Mouse (Mus musculus) liver, embryonic 15.5 days (tissue): ENCODE results near the gene Fgfr2. TPM values are rescaled to one million over a fixed set of nuclear protein-coding genes. Genes with fewer than 3 reads are reported as not detected.
A peak's percentile ranks its signal among the peaks of the same experiment; 100 is the strongest.

Source experiments
- ATAC-seq: fragments of 200-750 bp; cut with Nextera tagmentation; 2 replicates; pipeline ENCODE4 v1.8.0; 2017; ENCODE audit warnings: moderate number of reproducible peaks, mild to moderate bottlenecking, moderate library complexity; ENCODE audit not compliant: insufficient read depth
- H3K27ac ChIP-seq: fragments of 300-500 bp; sonication (generic); replicated peaks from 2 replicates; pipeline ENCODE4 v1.5.1; 2015; ENCODE audit warnings: mild to moderate bottlenecking, inconsistent platforms
- H3K27me3 ChIP-seq: fragments of 300-500 bp; sonication (generic); 2 replicates; pipeline ENCODE4 v1.6.1; 2015; ENCODE audit warnings: mild to moderate bottlenecking, inconsistent platforms
- H3K36me3 ChIP-seq: fragments of 300-500 bp; sonication (generic); replicated peaks from 2 replicates; pipeline ENCODE4 v1.6.1; 2015; ENCODE audit warnings: moderate library complexity, mild to moderate bottlenecking, inconsistent platforms
- H3K4me1 ChIP-seq: fragments of 300-500 bp; sonication (generic); replicated peaks from 2 replicates; pipeline ENCODE4 v1.6.1; 2015; ENCODE audit warnings: inconsistent platforms
- H3K4me2 ChIP-seq: fragments of 300-500 bp; sonication (generic); 2 replicates; pipeline ENCODE4 v1.6.1; 2015; ENCODE audit warnings: moderate library complexity, mild to moderate bottlenecking, inconsistent platforms
- H3K4me3 ChIP-seq: fragments of 300-500 bp; sonication (generic); replicated peaks from 2 replicates; pipeline ENCODE4 v1.5.1; 2015; ENCODE audit warnings: mild to moderate bottlenecking, inconsistent platforms
- H3K9ac ChIP-seq: fragments of 300-500 bp; sonication (generic); 2 replicates; pipeline ENCODE4 v1.6.1; 2015; ENCODE audit warnings: moderate library complexity, mild to moderate bottlenecking, inconsistent platforms
- H3K9me3 ChIP-seq: fragments of 300-500 bp; sonication (generic); replicated peaks from 2 replicates; pipeline ENCODE4 v1.6.1; 2016; ENCODE audit warnings: inconsistent platforms
- WGBS: fragments of 180-500 bp; shearing (Covaris S2); methylation state at CpG from one replicate; pipeline ENCODE4 v1.1.7; 2015; ENCODE audit warnings: mixed read lengths; ENCODE audit not compliant: insufficient replicate concordance; 5-methylcytosine and 5-hydroxymethylcytosine counted together
- polyA plus RNA-seq: library from polyadenylated mRNA; unstranded; fragments of >200 nt; fragmentation: Nextera tagmentation; extraction: Ambion mirVana; gene quantifications from 2 replicates; pipeline ENCODE4 v1.2.1, GENCODE M21; 2015

Gene Fgfr2
- polyA plus RNA-seq, 1 experiment from 2014 or later = 10.5 TPM

DNA sequence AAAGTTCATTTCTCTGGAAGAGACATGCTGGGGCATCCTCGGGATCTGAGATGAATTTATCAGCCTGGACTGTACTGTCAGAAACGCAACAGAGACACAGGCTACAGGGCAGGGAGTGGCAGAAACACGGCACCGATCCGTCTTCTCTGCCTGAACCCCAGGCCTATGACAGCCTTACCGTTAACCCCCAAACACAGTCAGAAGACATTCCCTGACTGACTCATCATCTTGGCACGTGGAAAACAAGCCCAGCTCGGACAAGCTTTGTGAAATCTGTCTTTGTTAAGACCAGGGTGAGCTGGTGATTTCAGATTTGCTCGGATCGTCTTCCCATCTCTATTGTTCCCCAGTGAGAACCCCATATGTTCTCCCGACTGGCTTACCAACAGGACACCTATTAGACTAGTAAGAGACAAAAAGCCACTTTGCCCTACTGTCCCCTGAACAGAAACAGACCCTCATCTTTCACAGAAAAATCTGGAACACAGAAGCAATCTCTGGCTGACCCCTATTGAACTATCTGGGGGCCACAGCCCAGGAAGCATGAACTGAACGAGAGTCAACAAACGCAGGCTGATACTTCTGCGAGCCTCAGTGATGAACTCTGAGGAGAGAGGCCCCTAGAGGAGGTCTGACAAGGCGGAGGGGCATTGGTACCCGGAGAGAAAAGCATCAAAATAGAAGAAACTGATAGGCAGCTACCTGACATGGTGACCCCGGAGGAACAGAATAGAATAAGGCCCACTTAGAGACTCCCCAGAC is 750.2 kb downstream of the Fgfr2 start:
- 59% methylated on average over 17 of the region's 17 CpGs for WGBS

DNA sequence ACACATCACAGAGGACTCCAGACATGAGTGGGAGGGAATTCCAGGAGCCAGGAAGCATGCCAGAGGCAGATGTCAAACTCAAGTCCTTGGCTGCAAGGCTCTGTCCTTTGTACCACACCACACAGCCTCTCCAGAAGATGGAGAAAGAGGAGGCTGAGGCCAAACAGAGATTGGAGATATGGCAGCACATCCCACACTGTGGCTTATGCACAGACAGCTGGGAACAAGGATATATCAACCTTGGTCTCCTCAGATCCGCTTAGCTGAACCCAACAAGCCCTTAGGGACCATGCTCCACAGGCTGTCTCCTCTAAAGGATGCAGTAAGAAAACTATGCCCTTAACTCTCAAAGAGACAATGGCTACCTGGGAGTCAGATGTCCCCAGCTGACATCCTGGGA is 751.3 kb downstream of the Fgfr2 start:
- WGBS = 53% methylated on average over 1 of the region's 1 CpGs
- Histone ChIP-seq H3K27me3 (no peaks in the 10 kb centered on the region), H3K9ac (no peak overlapping the region), H3K4me1 (no peaks in the 10 kb centered on the region; the same call in 1 of the 2 replicates), H3K9me3 (no peaks in the 10 kb centered on the region), H3K36me3 (no peaks in the 10 kb centered on the region), H3K4me3 (no peak overlapping the region), H3K4me2 (no peak overlapping the region), H3K27ac (no peak overlapping the region)
- no peak for ATAC-seq

More for the DNA sequence above, 750.2 kb downstream of the Fgfr2 start:
- Histone ChIP-seq H3K9me3 (no peaks in the 10 kb centered on the region), H3K36me3 (no peaks in the 10 kb centered on the region), H3K4me3 (no peak overlapping the region), H3K9ac (no peak overlapping the region), H3K27ac (no peak overlapping the region), H3K27me3 (no peaks in the 10 kb centered on the region), H3K4me1 (no peaks in the 10 kb centered on the region), H3K4me2 (no peak overlapping the region)
- ATAC-seq = no peak

DNA sequence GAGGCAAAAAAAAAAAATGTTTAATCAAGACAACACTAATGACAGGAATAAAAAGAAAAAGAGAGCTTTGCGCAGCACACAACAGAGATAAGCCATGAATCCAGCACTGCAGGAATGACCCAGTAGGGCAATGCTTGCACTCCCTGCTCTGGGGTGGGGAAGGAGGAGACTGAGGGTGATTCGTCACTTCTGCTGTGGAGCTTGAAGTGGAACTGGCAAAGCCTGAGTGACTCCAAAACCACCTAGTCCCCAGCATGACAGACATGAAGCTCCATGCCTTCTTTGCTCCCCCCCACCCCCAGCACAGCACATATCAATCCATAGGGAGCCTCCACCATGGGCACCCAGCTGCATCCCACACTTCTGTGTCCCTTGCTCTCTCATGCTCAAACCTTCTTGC is 753.4 kb downstream of the Fgfr2 start:
- 42% methylated on average over 2 of the region's 2 CpGs for WGBS
- ATAC-seq = no peak
- H3K36me3 ChIP-seq = no peaks in the 10 kb centered on the region
- H3K27me3 ChIP-seq = no peaks in the 10 kb centered on the region
- H3K4me1 ChIP-seq = peaks cover 13% of the 10 kb centered on the region
- H3K4me3 ChIP-seq = no peak overlapping the region
- no peaks in the 10 kb centered on the region for H3K9me3 ChIP-seq
- H3K27ac ChIP-seq = no peak overlapping the region
- no peak overlapping the region for H3K9ac ChIP-seq
- H3K4me2 ChIP-seq = no peak overlapping the region

DNA sequence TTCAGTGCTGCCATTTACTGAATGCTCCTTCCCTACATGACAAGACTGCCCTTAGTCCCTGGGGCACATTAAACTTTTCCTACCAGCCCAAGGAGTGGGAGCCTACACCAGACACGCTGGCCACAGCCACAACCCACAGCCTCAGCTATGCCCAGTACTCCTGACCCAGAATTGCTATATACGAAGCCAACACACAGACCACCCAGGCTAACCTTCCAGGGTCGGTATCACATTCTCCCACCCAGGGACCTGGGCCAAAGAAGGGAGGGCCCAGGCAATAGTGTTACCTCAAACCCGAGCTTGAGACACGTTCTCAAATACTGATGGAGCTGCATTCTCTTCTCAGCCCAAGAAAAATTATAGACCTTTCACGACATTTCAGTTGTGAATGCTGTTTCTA is 754.3 kb downstream of the Fgfr2 start:
- Histone ChIP-seq H3K36me3 (no peaks in the 10 kb centered on the region), H3K4me1 (peaks cover 14% of the 10 kb centered on the region), H3K4me2 (no peak overlapping the region), H3K27ac (no peak overlapping the region), H3K9me3 (no peaks in the 10 kb centered on the region), H3K9ac (no peak overlapping the region), H3K27me3 (no peaks in the 10 kb centered on the region), H3K4me3 (no peak overlapping the region)
- ATAC-seq = no peak
- 59% methylated on average over 6 of the region's 6 CpGs for WGBS

DNA sequence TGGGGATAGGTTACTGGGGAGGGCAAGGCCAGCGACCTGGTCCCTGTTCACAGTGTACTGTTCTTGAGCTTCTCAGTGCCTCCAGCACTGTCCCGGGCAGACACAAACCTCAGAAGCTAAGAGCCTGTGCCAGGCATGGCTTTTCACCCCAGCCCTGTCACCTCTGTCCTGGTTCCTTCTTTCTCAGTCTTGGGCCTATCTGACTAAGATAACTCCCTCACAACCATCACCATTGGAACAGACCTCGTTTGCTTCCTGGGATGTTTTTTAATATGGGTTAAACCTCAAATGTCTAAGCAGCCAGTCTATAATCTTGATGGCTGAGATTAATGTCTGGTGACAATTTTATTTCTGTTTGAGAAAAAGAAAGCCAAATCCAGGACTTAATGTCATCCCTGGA is 755.8 kb downstream of the Fgfr2 start:
- 38% methylated on average over 3 of the region's 3 CpGs for WGBS

DNA sequence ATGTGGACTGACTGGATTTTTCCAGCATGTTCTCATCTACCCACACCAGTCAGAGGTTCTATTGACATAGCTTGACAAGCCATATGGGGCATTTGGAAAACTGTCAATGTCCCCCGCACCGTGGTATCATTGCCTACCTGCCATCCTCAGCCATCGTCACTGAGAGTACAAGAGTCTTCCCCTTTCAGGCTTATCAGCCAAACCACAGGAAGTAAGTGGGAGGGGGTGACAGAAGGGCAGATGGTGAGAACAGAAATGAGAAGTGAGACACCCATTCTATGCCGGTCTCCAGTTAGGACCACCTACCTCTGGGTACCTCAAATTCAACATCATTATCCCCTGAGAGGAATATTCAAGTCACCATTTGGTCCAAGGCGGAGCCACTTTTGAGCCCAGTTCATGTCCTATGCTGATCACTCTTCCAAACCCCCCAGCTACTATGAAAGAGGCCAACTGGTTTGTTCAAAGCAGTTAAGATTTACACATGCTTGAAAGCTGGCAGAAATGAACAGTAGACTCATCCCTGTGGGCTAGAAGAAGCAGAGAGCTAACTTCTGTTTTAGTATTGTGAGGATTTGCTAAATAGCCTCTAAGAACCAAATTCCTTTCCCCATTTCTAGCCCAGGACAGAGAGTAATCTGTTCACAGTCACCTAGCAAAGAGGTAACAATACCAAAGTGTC is 757.3 kb downstream of the Fgfr2 start:
- no peak for ATAC-seq
- Histone ChIP-seq H3K4me3 (no peak overlapping the region), H3K4me2 (no peak overlapping the region; the same call in 1 of the 2 replicates), H3K36me3 (no peaks in the 10 kb centered on the region), H3K27me3 (peaks cover 3% of the 10 kb centered on the region; the same call in 1 of the 2 replicates), H3K4me1 (peaks cover 14% of the 10 kb centered on the region), H3K27ac (peak overlapping the region; percentile 33; the same call in 1 of the 2 replicates), H3K9ac (no peak overlapping the region), H3K9me3 (no peaks in the 10 kb centered on the region)
- 11% methylated on average over 5 of the region's 5 CpGs for WGBS

More for the DNA sequence above, 755.8 kb downstream of the Fgfr2 start:
- Histone ChIP-seq H3K36me3 (no peaks in the 10 kb centered on the region), H3K4me1 (peaks cover 14% of the 10 kb centered on the region), H3K9me3 (no peaks in the 10 kb centered on the region), H3K9ac (no peak overlapping the region), H3K4me2 (no peak overlapping the region), H3K27ac (no peak overlapping the region), H3K27me3 (peaks cover 3% of the 10 kb centered on the region; the same call in 1 of the 2 replicates), H3K4me3 (no peak overlapping the region)
- ATAC-seq = no peak

DNA sequence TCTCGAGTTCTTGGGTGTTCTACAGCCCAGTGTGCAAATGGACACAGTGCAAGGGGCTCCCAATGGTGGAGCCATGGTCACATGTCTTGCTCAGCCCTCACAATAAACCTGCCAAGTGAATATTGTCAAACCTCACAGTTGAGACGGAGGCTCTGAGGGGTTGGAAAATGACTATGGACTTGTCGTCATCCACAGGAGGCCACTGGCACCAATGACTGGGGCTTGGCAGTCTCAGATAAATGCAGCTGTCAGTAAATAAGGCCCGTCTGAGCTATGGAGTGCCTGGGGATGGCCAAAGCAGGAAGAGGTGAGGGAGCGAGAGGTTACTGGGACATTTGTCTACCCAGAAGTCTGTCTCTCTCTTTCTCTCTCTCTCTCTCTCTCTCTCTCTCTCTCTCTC is 758.0 kb downstream of the Fgfr2 start:
- Histone ChIP-seq H3K27ac (no peak overlapping the region), H3K27me3 (peaks cover 3% of the 10 kb centered on the region; the same call in 1 of the 2 replicates), H3K4me1 (peaks cover 14% of the 10 kb centered on the region), H3K4me3 (no peak overlapping the region), H3K36me3 (no peaks in the 10 kb centered on the region), H3K9ac (no peak overlapping the region), H3K4me2 (no peak overlapping the region), H3K9me3 (no peaks in the 10 kb centered on the region)
- no peak for ATAC-seq
- WGBS = 25% methylated on average over 5 of the region's 5 CpGs

DNA sequence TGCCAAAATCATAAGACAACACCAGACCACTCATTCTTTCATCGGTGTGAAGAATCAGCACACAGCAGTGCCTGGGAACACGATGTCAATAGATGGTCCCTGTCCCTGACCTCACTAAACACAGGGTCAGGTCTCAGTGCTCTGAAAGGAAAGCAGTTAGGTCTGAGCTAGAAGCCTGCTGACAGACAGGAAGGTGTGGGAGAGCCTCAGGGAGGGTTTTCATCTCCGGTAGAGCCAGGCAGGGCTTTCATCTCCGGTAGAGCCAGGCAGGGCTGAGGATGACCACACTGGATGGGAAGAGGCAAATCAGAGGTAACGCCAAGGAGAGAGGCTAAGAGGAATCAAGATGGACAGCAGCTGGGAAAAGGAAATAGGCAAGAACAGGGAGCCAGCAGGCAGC is 758.6 kb downstream of the Fgfr2 start:
- H3K27me3 ChIP-seq = peaks cover 3% of the 10 kb centered on the region; the same call in 1 of the 2 replicates
- H3K27ac ChIP-seq = no peak overlapping the region
- peaks cover 15% of the 10 kb centered on the region for H3K4me1 ChIP-seq
- no peak overlapping the region for H3K4me3 ChIP-seq
- 28% methylated on average over 5 of the region's 5 CpGs for WGBS
- H3K9ac ChIP-seq = no peak overlapping the region
- no peaks in the 10 kb centered on the region for H3K9me3 ChIP-seq
- no peak overlapping the region for H3K4me2 ChIP-seq
- no peaks in the 10 kb centered on the region for H3K36me3 ChIP-seq
- no peak for ATAC-seq

DNA sequence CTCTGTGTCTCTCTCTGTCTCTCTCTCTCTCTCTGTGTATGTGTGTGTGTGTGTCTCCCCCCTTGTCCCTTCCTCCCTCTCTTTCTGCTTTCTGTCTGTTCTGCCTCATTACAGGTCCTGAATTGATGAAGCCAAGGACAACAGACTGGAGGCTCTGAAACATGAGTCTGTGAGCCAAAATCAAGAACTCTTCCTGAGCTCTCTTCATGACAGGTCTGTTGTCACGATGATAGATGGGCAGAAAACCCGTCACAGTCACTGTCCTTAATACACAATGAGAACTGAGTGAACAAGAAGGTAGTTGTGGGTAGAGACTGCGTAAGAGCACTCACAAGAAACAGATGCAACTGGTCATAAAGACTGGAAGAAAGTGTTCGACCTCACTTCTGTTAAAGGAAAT is 762.8 kb downstream of the Fgfr2 start:
- Histone ChIP-seq H3K9me3 (no peaks in the 10 kb centered on the region), H3K9ac (no peak overlapping the region), H3K4me1 (peaks cover 21% of the 10 kb centered on the region; the same call in 1 of the 2 replicates), H3K36me3 (no peaks in the 10 kb centered on the region), H3K27me3 (peaks cover 3% of the 10 kb centered on the region; the same call in 1 of the 2 replicates), H3K4me3 (no peak overlapping the region), H3K27ac (no peak overlapping the region), H3K4me2 (no peak overlapping the region)
- 47% methylated on average over 4 of the region's 4 CpGs for WGBS
- no peak for ATAC-seq

DNA sequence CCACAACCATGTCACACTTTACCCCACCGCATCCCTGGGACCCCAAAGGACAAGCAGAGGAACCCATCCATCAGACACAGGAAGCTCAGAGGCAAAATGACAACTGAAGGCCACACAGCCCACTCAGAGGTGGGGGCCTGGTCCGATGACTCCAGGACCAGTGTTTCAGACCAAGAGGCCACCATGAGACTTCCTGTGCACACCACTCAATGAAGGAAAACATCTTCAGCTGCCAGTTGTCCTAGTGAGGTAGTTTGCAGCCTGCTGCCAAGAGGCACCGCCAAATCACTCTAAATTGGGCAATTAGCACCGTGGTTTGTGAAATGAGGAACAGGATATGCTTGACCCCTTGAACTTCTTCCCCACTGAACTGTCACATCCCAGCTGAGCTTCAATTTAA is 764.4 kb downstream of the Fgfr2 start:
- Histone ChIP-seq H3K4me2 (no peak overlapping the region), H3K4me1 (peaks cover 15% of the 10 kb centered on the region; the same call in 1 of the 2 replicates), H3K27me3 (peaks cover 3% of the 10 kb centered on the region; the same call in 1 of the 2 replicates), H3K4me3 (no peak overlapping the region), H3K9me3 (no peaks in the 10 kb centered on the region), H3K36me3 (no peaks in the 10 kb centered on the region), H3K27ac (peak overlapping the region; percentile 14; the same call in 1 of the 2 replicates), H3K9ac (no peak overlapping the region)
- WGBS = 14% methylated on average over 4 of the region's 4 CpGs
- peak; percentile 47; the same call in 1 of the 2 replicates for ATAC-seq

DNA sequence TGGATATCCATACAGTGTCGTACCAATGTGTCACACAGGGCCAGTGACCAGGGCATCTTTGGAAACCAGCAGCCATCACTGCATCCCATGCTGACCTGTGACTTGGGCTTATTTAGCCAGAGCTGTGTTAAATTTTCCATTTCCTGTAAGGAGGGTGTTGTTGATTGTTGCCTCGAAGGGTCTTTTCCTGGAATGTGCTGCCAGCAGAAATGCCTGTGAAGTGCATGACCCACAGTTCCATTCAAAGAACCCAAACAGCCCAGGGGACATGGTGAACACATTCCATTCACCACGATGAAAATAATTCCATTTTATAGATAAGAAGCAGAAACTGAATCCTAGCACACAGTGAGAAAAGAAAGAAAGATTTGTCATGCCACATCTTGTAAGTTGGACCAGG is 764.9 kb downstream of the Fgfr2 start:
- WGBS = 41% methylated on average over 3 of the region's 3 CpGs
- Histone ChIP-seq H3K9me3 (no peaks in the 10 kb centered on the region), H3K4me1 (peaks cover 15% of the 10 kb centered on the region; the same call in 1 of the 2 replicates), H3K9ac (no peak overlapping the region), H3K4me3 (no peak overlapping the region), H3K36me3 (no peaks in the 10 kb centered on the region), H3K27me3 (peaks cover 3% of the 10 kb centered on the region; the same call in 1 of the 2 replicates), H3K27ac (0 out of 2 replicates have a peak overlapping the region, but pooled peaks have one; percentile 14), H3K4me2 (no peak overlapping the region)
- ATAC-seq = no peak
